Mouse (Mus musculus) layer of hippocampus, adult 18-20 months (tissue): ENCODE data around the gene Ttc28. TPM values are rescaled to one million over a fixed set of nuclear protein-coding genes. Genes with fewer than 3 reads are reported as not detected.
A peak's percentile ranks its signal among the peaks of the same experiment; 100 is the strongest.

ENCODE experiments used
- DNase-seq, 2 experiments: peaks; one replicate each; pipeline ENCODE4 v3.0.0; 2022; ENCODE audit warnings: low spot score in 2 of 2
- total RNA-seq, 2 experiments: library from RNA; stranded (reverse); gene quantifications; 2 replicates each; pipeline ENCODE4 v1.2.3; 2021

Gene Ttc28
- total RNA-seq, 2 experiments from 2014 or later: 7.6 to 7.8 TPM

- DNase-seq: no peak
Measured at GRCm38 (mm10) chr5:111006272-111007135, 126.9 kb downstream of the Ttc28 start.

DNA sequence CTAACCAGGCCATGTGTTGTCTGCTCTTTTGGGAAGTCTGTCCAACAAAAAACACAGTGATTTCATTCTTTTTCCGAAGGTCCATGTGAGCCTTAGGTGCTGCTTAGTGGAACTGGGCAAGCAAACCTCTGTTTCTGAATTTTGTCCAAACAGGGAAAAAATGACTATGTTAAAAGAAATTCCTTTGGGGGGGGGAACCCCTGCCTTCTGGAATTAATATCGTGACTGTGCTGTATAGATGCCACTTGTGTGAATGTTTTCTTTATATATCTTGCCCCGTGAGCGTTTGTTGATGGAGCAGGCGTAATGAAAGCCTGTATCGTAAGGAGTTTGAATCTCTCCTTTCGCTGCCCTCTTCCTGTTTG is 127.5 kb downstream of the Ttc28 start:
- no peak for DNase-seq

- DNase-seq: no peak
Measured at GRCm38 (mm10) chr5:111007900-111008299, 128.3 kb downstream of the Ttc28 start.

DNA sequence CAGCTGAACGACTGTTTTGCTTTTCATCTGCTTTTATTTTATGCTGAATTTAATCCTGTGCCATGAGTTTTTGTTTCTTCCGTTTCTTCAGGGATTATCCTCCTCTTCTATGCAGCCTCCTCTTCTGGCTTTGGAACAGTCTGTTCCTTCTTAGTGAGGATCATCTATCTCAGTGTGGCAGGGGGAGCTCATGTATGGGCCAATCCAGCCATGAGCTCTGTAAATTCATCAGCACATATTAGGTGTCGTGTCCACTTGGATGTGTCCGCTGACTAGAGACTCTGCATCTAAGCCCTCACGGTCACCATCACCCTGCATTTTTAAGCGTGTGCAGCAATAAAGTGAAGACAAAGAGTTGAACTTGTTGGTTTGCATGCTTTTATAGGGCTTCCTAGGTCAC is 128.8 kb downstream of the Ttc28 start:
- DNase-seq: no peak

DNA sequence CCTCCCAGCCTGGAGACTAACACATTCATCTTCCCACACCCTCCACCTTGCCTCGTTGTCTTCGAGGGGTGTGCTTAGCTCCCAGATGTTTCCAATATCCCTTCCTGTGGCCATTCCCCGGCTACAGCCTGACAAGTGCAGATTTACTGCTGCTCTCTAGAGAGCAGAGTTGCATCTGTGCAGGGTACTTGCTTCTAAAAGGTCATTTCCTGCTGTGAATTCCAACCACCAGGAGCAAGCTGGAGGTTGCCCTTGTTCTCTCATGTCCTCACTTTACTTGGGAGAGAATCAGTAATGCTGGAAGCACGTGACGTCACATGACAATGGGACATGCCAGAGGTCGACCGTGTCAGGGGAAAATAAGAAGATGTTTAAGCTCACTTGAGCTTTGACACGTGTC is 131.7 kb downstream of the Ttc28 start:
- no peak for DNase-seq

GRCm38 (mm10) chr5:111012064-111012463 is 132.5 kb downstream of the Ttc28 start:
- DNase-seq: no peak

DNA sequence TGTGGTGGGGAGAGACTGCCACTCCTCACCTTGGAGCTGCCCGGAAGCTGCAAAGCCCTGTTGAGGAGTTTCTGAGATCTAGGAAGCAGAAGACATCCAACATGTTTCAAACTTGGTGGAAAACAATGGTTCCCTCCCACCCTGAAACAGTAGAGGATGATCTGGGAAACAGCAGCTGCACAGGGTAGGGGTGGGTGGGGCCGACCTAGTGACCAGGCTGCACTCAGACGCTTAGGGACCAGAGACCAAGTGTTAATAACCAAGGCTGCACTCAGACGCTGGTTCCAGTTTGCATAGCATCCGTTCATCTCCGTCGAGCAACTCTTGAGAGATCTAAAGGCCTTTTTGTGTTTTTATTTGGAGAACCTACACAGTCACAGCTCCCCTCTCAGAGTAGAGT is 133.0 kb downstream of the Ttc28 start:
- no peak for DNase-seq

DNA sequence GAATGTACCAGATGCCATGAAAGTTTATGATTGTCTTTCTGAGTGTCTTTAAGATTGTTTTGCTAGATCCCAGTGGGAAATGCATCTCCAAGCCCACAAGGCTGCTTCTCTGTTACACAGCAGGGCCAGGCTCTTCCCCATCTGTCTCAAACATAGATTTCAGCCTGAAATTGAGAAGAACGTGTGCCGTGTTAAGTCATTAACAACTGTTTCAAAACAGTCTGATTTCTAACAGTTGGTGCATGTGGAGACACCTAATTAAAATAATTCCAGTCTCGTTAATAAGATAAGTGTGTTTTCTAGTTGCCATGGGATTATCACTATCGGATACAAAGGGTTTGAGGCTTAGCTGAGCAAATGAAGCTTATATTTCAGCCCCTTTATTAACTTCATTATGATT is 135.4 kb downstream of the Ttc28 start:
- DNase-seq: peak; percentile 11 to 51

DNA sequence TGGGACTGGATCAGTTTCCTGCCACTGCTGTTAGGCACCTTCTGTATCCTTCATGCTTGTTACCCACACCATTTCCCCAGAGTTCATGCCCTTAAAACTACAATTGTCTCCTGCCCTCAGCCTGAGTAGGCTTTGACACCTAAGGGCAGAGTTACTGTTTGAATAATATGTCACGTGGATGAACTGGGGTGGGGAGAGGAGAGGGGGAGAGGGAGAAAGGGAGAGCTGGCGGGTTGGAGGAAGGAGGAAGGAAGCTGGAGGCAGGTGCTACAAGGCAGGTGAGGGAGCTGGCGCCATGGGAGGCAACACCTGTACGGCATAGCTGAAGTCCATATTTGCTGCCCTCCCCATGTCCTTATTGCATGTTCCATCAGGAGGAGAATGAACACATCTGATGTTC is 137.7 kb downstream of the Ttc28 start:
- no peak for DNase-seq

- DNase-seq: no peak
Measured at GRCm38 (mm10) chr5:111022339-111022738, 142.7 kb downstream of the Ttc28 start.

GRCm38 (mm10) chr5:111022940-111023339 is 143.3 kb downstream of the Ttc28 start:
- no peak for DNase-seq

- DNase-seq: no peak
Measured at GRCm38 (mm10) chr5:111024621-111025020, 145.0 kb downstream of the Ttc28 start.

- DNase-seq: no peak
Measured at GRCm38 (mm10) chr5:111025476-111025875, 145.9 kb downstream of the Ttc28 start.

- no peak for DNase-seq
Measured at GRCm38 (mm10) chr5:111026209-111026608, 146.6 kb downstream of the Ttc28 start.

DNA sequence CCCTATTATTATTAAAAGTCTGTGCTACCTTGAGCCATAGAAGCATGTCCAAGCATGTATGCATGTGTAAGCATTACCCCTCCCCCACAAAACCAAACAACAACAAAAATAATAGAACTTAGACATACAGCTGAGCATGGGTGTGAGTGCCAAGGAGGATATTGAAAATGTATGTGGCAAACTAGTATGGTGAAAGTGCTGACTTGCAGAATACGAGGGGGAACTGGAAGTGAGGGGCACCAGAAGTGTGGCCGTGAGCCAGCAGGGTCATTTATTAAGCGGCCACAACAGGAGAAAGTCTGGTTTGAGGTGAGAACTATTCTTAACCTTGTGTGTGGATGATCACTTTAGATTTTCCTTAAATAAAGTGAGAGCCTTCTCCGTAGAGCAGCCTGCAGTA is 148.7 kb downstream of the Ttc28 start:
- no peak for DNase-seq

DNA sequence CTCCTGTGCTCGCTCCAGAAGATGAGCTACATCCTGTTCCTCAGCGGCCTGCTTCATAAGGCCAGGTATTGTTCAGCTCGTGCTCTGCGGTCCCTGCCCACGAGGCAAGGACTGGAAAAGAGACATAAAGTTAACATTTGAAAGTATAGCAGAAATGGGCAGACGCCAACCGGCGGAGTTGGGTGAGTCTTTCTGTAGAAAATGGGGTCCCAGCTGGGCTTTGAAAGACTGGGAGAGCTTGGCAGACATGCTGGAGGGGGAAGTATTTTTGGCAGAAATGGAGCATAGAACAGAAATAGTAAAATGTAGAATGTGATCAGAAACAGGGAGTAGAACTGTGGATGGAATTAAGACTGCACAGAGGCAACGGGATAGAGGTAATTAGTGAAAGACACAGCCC is 149.3 kb downstream of the Ttc28 start:
- DNase-seq: peak; percentile 18 to 49

DNA sequence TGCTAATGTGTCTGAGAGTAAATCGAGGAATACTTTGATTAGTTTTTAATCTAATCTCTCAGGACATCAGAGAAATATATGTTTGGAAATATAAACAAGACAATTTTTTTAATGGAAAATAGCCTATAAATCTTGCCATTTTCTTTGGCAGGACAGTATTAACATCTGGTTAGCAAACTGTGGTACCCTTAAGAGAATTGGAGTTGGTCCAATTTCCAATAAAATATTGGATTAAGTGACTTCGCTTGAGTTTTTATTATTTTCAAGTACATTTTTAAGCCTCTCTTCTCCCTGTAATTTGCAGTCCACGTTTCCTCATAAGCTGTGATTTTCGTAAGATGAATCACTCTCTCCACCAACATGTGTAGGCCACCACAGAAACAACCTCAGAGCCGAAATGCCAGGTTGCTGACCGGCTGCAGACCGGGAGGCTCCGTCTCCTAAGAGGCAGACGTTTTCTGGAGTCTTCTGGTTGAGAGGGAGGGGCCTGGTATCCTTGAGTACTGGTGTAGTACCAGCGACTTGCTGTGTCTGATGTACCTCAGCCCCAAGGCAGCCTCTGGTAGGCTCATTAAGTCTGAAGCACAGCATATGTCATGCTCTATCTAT is 153.2 kb downstream of the Ttc28 start:
- DNase-seq: no peak

DNA sequence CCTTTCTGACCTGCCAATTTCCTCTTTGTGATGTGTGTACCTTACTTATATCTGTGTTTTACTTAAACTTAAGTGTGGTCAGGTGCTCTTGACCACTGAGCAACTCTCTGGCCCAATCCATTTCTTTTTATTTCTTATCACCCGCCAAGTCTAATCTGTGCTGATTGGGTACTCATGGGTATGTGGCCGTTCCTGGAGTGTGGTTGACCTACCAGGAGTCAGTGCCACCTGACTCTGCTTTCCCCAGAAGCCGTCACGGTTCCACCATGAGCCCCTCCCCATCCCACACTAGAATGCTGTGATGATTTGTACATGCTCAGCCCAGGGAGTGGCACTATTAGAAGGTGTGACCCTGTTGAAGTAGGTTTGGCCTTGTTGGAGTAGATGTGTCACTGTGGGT is 153.9 kb downstream of the Ttc28 start:
- no peak for DNase-seq

- DNase-seq: no peak
Measured at GRCm38 (mm10) chr5:111037123-111037748, 157.6 kb downstream of the Ttc28 start.

- no peak for DNase-seq
Measured at GRCm38 (mm10) chr5:111039771-111040170, 160.2 kb downstream of the Ttc28 start.

DNA sequence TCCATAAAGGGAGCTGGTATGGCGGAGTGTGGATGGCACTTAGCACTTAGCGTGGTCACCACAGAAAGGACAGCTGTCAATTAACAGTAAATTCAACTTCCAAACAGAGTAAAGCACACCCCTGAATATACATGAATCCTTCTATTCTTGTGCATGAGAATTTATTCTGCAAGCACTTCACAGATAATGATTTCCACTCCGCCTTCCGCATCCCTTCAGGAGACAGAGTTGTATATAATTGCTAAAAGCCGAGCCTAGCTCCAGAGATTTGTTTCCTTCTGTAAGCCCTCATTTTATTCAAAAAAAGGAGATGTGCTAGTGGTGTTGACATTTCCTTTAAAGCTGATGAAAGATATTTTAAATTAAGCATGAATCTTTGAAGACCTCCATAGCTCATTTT is 162.3 kb downstream of the Ttc28 start:
- DNase-seq: no peak

GRCm38 (mm10) chr5:111044193-111044592 is 164.6 kb downstream of the Ttc28 start:
- no peak for DNase-seq
